Mouse (Mus musculus) liver, embryonic 16.5 days (tissue): ENCODE data around the gene Pnpla6. TPM values are rescaled to one million over a fixed set of nuclear protein-coding genes. Genes with fewer than 3 reads are reported as not detected.

Source experiments
- ATAC-seq: fragments of 200-750 bp; cut with Nextera tagmentation; 2 replicates; pipeline ENCODE4 v1.8.0; 2017; ENCODE audit warnings: low read depth, mild to moderate bottlenecking, moderate number of reproducible peaks, moderate library complexity
- H3K27ac ChIP-seq: fragments of 300-500 bp; sonication (generic); 2 replicates; pipeline ENCODE4 v1.5.1; 2014; ENCODE audit warnings: mild to moderate bottlenecking, low read length
- H3K27me3 ChIP-seq: fragments of 300-500 bp; sonication (generic); 2 replicates; pipeline ENCODE4 v1.6.1; 2014; ENCODE audit warnings: low read depth, low read length, mixed read lengths; ENCODE audit not compliant: control insufficient read depth, insufficient read depth
- H3K36me3 ChIP-seq: fragments of 300-500 bp; sonication (generic); 2 replicates; pipeline ENCODE4 v1.6.1; 2014; ENCODE audit warnings: mild to moderate bottlenecking; ENCODE audit not compliant: control insufficient read depth, insufficient read depth
- H3K4me1 ChIP-seq: fragments of 300-500 bp; sonication (generic); 2 replicates; pipeline ENCODE4 v1.6.1; 2014; ENCODE audit warnings: low read depth, low read length, mixed read lengths; ENCODE audit not compliant: control insufficient read depth
- H3K4me2 ChIP-seq: fragments of 300-500 bp; sonication (generic); 2 replicates; pipeline ENCODE4 v1.6.1; 2014; ENCODE audit warnings: low read depth, low read length, mixed read lengths
- H3K4me3 ChIP-seq: fragments of 300-500 bp; sonication (generic); 2 replicates; pipeline ENCODE4 v1.5.1; 2014; ENCODE audit warnings: low read depth, mild to moderate bottlenecking, low read length
- H3K9ac ChIP-seq: fragments of 300-500 bp; sonication (generic); 2 replicates; pipeline ENCODE4 v1.6.1; 2014; ENCODE audit warnings: low read depth, low read length
- H3K9me3 ChIP-seq: fragments of 300-500 bp; sonication (generic); replicated peaks from 2 replicates; pipeline ENCODE4 v1.6.1; 2016; ENCODE audit warnings: low read length; ENCODE audit not compliant: control insufficient read depth
- WGBS: fragments of 180-500 bp; shearing (Covaris S2); extraction: QIAGEN DNeasy Blood & Tissue Kit; methylation state at CpG from one replicate; pipeline ENCODE4 v1.1.7; 2014; ENCODE audit not compliant: insufficient replicate concordance; 5-methylcytosine and 5-hydroxymethylcytosine counted together
- polyA plus RNA-seq: library from polyadenylated mRNA; unstranded; fragments of >200 nt; fragmentation: Nextera tagmentation; extraction: Ambion mirVana; gene quantifications from 2 replicates; pipeline ENCODE4 v1.2.1, GENCODE M21; 2015

Gene Pnpla6
- polyA plus RNA-seq, 1 experiment from 2014 or later: 10.9 TPM

DNA sequence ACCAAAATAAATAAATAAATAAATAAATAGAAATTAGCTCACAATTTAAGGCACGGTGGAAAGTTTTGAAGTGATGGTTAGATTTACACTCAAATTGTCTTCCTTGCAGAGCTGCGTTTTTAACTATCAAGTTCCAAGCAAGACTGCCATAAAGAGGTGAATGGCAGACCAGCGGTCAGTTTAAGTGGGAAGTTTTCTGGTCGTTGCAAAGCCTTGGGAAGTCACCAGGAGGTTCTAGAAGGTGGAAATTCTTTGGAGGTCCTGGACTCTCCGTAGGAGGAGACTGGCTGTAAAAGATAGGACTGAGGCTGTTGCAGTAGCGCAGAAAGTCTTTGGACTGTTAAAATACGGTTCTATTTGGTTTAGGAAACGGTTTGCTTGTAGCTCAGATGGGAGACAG lies 15.4 kb upstream of the Pnpla6 start:
- Histone ChIP-seq H3K9ac (peak overlapping the region; percentile 89), H3K4me3 (peak overlapping the region; percentile 81), H3K9me3 (no peaks in the 10 kb centered on the region), H3K27ac (peak overlapping the region; percentile 91), H3K36me3 (peaks cover 8% of the 10 kb centered on the region), H3K27me3 (no peaks in the 10 kb centered on the region), H3K4me2 (peak overlapping the region; percentile 96), H3K4me1 (peaks cover 20% of the 10 kb centered on the region)
- no peak; the same call in 1 of the 2 replicates for ATAC-seq
- 5% methylated on average over 8 of the region's 8 CpGs for WGBS

DNA sequence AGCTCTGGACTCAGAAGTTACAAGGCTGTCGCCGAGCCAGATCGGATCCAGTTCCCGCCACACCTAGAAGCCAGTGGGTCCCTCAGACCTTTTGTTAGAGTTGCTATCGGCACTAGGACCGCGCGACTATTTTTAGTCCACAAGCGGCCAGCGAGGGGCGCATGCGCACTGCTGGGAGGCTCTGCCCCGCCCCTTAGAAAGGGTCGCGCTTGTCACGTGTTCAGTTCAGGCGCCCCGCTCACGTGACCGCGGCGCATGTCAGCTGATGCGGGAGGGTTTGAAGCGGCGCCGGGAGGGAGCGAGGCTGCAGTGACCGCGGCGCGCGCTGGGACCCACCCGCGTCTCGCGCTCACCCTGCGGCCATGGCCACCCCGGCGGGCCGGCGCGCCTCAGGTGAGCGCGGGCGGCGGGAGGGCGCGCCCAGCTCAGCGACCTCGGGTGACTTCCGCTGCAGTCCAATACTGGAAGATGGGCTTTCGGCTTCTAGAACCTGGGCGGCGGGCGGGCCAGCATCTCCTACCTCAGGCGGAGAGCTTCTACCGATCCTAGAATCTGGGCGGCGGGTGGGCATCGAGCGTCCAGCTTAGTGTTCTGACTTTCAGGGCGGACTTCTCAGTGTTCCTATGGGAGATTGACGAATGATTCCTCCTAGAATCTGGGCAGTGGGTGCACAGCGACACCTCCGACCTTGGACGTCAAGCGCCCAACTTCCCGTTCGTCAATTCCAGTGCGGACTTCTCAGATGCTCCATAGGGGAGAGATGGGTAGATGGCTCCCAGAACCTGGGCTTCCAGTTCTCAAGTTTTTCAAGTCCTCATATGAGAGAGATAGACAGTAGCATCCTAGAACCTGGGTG lies 14.7 kb upstream of the Pnpla6 start, which contains the start of gene Mcoln1:
Gene Mcoln1, plus strand, starts transcription at position 223 of the 856 bp plus-strand sequence.
- peak; percentile 94 for ATAC-seq
- Histone ChIP-seq H3K4me2 (peak within 1 kb of the TSS; percentile 96), H3K9me3 (no peaks in the 10 kb centered on the region), H3K4me1 (peaks cover 20% of the 10 kb centered on the region), H3K27ac (peak within 1 kb of the TSS; percentile 91), H3K9ac (peak within 1 kb of the TSS; percentile 89), H3K36me3 (peaks cover 8% of the 10 kb centered on the region), H3K4me3 (peak within 1 kb of the TSS; percentile 81), H3K27me3 (no peaks in the 10 kb centered on the region)
- under 1% methylated on average over 70 of the region's 70 CpGs for WGBS

DNA sequence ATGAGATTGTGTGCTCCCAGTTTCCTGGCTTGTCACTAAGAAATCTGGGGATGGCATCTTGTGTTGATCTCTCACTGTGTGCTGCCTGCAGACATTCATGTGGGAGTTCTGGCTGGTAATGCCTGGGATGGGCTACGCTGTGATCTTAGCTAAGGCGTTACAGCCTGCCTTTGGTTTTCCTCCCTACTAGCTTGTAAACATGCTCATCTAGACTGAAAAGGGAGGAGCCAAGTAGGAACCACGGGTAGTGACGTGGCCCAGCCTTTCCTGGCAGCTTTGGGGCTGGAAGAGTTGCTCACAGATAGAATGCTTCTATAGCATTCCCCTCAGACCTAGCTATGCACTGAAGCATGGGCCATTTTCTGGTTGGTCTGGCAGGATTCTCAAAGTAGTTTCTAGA lies 13.0 kb upstream of the Pnpla6 start:
- WGBS: 47% methylated on average over 4 of the region's 4 CpGs
- no peak overlapping the region for H3K4me3 ChIP-seq
- peaks cover 20% of the 10 kb centered on the region for H3K4me1 ChIP-seq
- H3K9me3 ChIP-seq: no peaks in the 10 kb centered on the region
- no peaks in the 10 kb centered on the region for H3K27me3 ChIP-seq
- H3K27ac ChIP-seq: peak overlapping the region; percentile 11; the same call in 1 of the 2 replicates
- ATAC-seq: no peak
- no peaks in the 10 kb centered on the region; the same call in 1 of the 2 replicates for H3K36me3 ChIP-seq
- no peak overlapping the region for H3K4me2 ChIP-seq
- H3K9ac ChIP-seq: no peak overlapping the region

GRCm38 (mm10) chr8:3507979-3508754 lies 7.0 kb upstream of the Pnpla6 start:
- no peaks in the 10 kb centered on the region for H3K27me3 ChIP-seq
- H3K4me2 ChIP-seq: no peak overlapping the region
- no peaks in the 10 kb centered on the region for H3K9me3 ChIP-seq
- H3K36me3 ChIP-seq: peaks cover 4% of the 10 kb centered on the region
- ATAC-seq: peak; percentile 57
- no peak overlapping the region for H3K9ac ChIP-seq
- no peak overlapping the region for H3K27ac ChIP-seq
- H3K4me1 ChIP-seq: no peaks in the 10 kb centered on the region
- 60% methylated on average over 6 of the region's 6 CpGs for WGBS
- no peak overlapping the region for H3K4me3 ChIP-seq

- no peak for ATAC-seq
- 31% methylated on average over 13 of the region's 13 CpGs for WGBS
- H3K36me3 ChIP-seq: no peaks in the 10 kb centered on the region; the same call in 1 of the 2 replicates
- no peaks in the 10 kb centered on the region for H3K9me3 ChIP-seq
- no peak overlapping the region for H3K27ac ChIP-seq
- H3K9ac ChIP-seq: peak overlapping the region; percentile 30; the same call in 1 of the 2 replicates
- H3K4me2 ChIP-seq: peak overlapping the region; percentile 95
- peaks cover 22% of the 10 kb centered on the region for H3K4me1 ChIP-seq
- peak overlapping the region; percentile 91 for H3K4me3 ChIP-seq
- no peaks in the 10 kb centered on the region for H3K27me3 ChIP-seq
Observed at GRCm38 (mm10) chr8:3514681-3515247, 420 bp upstream of the Pnpla6 start.

DNA sequence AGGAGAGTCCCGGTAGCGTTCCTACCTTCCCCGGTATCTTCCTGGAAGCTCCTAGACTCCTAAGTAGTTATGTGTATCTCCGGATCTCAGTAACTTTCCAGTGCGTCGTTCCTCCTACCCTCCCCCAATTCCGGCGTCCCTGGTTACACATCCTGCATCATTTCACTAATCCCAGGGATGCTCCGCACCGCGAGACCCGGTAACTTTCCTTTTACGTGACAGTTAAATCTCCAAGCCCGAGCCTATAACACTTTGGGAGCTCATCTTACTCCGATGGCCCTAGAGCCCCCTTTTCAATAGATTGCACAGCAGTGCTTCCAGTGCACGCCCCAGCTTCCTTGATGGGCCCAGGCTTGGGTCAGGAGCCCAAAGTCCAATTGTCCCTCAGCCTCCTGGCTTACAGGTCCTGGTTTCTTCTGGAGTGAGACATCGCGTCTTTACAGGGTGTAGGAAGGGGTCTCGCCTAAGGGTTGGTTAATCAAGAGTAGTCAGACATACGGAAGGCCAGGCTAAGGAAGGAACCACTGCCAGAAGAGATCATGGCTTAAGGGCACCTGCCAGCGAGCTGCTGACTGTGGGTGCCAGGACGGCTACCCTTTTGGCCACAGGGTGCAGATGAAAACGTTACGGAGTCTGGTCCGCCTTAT lies 710 bp downstream of the Pnpla6 start:
- Histone ChIP-seq H3K27me3 (no peaks in the 10 kb centered on the region), H3K36me3 (no peaks in the 10 kb centered on the region; the same call in 1 of the 2 replicates), H3K4me2 (peak overlapping the region; percentile 95), H3K4me1 (peaks cover 31% of the 10 kb centered on the region), H3K4me3 (peak overlapping the region; percentile 91), H3K27ac (peak overlapping the region; percentile 78), H3K9me3 (no peaks in the 10 kb centered on the region), H3K9ac (peak overlapping the region; percentile 77)
- under 1% methylated on average over 25 of the region's 25 CpGs for WGBS
- ATAC-seq: peak; percentile 16

- H3K27ac ChIP-seq: peak overlapping the region; percentile 78
- 1% methylated on average over 36 of the region's 36 CpGs for WGBS
- peak; percentile 86 for ATAC-seq
- peak overlapping the region; percentile 91 for H3K4me3 ChIP-seq
- H3K4me1 ChIP-seq: peaks cover 38% of the 10 kb centered on the region
- H3K9me3 ChIP-seq: no peaks in the 10 kb centered on the region
- peak overlapping the region; percentile 77 for H3K9ac ChIP-seq
- no peaks in the 10 kb centered on the region for H3K27me3 ChIP-seq
- peak overlapping the region; percentile 95 for H3K4me2 ChIP-seq
- no peaks in the 10 kb centered on the region; the same call in 1 of the 2 replicates for H3K36me3 ChIP-seq
Observed at GRCm38 (mm10) chr8:3516450-3517116, 1.4 kb downstream of the Pnpla6 start.

DNA sequence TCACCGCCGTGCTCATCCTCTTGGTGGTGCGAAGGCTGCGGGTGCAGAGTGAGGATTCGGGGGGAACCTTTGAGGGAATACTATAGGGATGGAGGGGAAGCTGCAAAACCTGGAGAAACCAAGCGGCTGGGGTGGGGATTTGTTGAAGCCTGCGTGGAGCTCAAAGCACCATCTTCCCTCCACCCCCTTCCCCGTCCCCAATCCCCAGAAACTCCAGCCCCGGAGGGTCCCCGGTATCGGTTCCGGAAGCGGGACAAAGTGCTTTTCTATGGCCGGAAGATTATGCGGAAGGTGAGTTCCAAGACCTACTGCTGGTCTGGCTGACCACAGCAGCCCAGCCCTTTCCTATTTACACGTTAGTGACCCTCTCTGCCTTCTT lies 1.9 kb downstream of the Pnpla6 start:
- peak overlapping the region; percentile 77 for H3K9ac ChIP-seq
- no peaks in the 10 kb centered on the region for H3K36me3 ChIP-seq
- no peak for ATAC-seq
- peaks cover 43% of the 10 kb centered on the region for H3K4me1 ChIP-seq
- no peaks in the 10 kb centered on the region for H3K9me3 ChIP-seq
- H3K27me3 ChIP-seq: no peaks in the 10 kb centered on the region
- peak overlapping the region; percentile 78 for H3K27ac ChIP-seq
- peak overlapping the region; percentile 91 for H3K4me3 ChIP-seq
- 6% methylated on average over 16 of the region's 16 CpGs for WGBS
- H3K4me2 ChIP-seq: peak overlapping the region; percentile 95
